Mouse (Mus musculus): ENCODE data around the gene Klhl36. TPM values are rescaled to one million over a fixed set of nuclear protein-coding genes. Genes with fewer than 3 reads are reported as not detected.

The Klhl36 gene
- polyA plus RNA-seq (2016; fragmentation: Nextera tagmentation; extraction: Ambion mirVana): 11.0 and 12.5 TPM in 2 replicates

- Histone ChIP-seq H3K4me3 (peak within 1 kb of the TSS; percentile 62), H3K4me1 (peaks cover 11% of the 10 kb centered on the region; the same call in 1 of the 2 replicates), H3K9me3 (no peaks in the 10 kb centered on the region), H3K27me3 (peaks cover 11% of the 10 kb centered on the region), H3K4me2 (replicated peaks) (peak within 1 kb of the TSS; percentile 80), H3K9ac (peak within 1 kb of the TSS; percentile 68), H3K27ac (peak within 1 kb of the TSS; percentile 32; the same call in 1 of the 2 replicates), H3K36me3 (no peaks in the 10 kb centered on the region)
- WGBS: under 1% methylated on average over 34 of the region's 35 CpGs
- peak; percentile 97 for ATAC-seq (ENCODE audit: insufficient number of reproducible peaks, insufficient read depth, low FRiP score, low TSS enrichment)
Observed at GRCm38 (mm10) chr8:119861706-119862389, at the start of gene Klhl36. Gene Klhl36, plus strand, starts transcription at chr8:119862266.

- Histone ChIP-seq H3K4me2 (replicated peaks) (no peak overlapping the region), H3K9me3 (no peaks in the 10 kb centered on the region), H3K27me3 (no peaks in the 10 kb centered on the region), H3K27ac (peak overlapping the region; percentile 50; the same call in 1 of the 2 replicates), H3K9ac (no peak overlapping the region), H3K4me1 (peaks cover 19% of the 10 kb centered on the region), H3K4me3 (no peak overlapping the region), H3K36me3 (peaks cover 21% of the 10 kb centered on the region)
- 73% methylated on average over 12 of the region's 12 CpGs for WGBS
- no peak for ATAC-seq (ENCODE audit: insufficient number of reproducible peaks, insufficient read depth, low FRiP score, low TSS enrichment)
Observed at GRCm38 (mm10) chr8:119812650-119813431, 49.2 kb upstream of the Klhl36 start.

GRCm38 (mm10) chr8:119816219-119816618 lies 45.8 kb upstream of the Klhl36 start:
- WGBS: 70% methylated on average over 6 of the region's 6 CpGs
- Histone ChIP-seq H3K27ac (no peak overlapping the region), H3K4me3 (no peak overlapping the region), H3K9me3 (no peaks in the 10 kb centered on the region), H3K4me2 (replicated peaks) (no peak overlapping the region), H3K9ac (no peak overlapping the region), H3K4me1 (peaks cover 19% of the 10 kb centered on the region), H3K36me3 (peaks cover 9% of the 10 kb centered on the region), H3K27me3 (no peaks in the 10 kb centered on the region)
- ATAC-seq (ENCODE audit: insufficient number of reproducible peaks, insufficient read depth, low FRiP score, low TSS enrichment): no peak

- WGBS: 26% methylated on average over 12 of the region's 12 CpGs
- peaks cover 15% of the 10 kb centered on the region for H3K4me1 ChIP-seq
- H3K27me3 ChIP-seq: no peaks in the 10 kb centered on the region
- ATAC-seq (ENCODE audit: insufficient number of reproducible peaks, insufficient read depth, low FRiP score, low TSS enrichment): no peak
- peaks cover 11% of the 10 kb centered on the region for H3K36me3 ChIP-seq
- H3K4me2 ChIP-seq (replicated peaks): no peak overlapping the region
- no peak overlapping the region for H3K4me3 ChIP-seq
- H3K9ac ChIP-seq: no peak overlapping the region
- H3K27ac ChIP-seq: no peak overlapping the region
- no peaks in the 10 kb centered on the region for H3K9me3 ChIP-seq
Observed at GRCm38 (mm10) chr8:119817446-119817845, 44.6 kb upstream of the Klhl36 start.

- no peak overlapping the region for H3K4me3 ChIP-seq
- H3K27ac ChIP-seq: no peak overlapping the region
- no peaks in the 10 kb centered on the region for H3K4me1 ChIP-seq
- peaks cover 11% of the 10 kb centered on the region for H3K36me3 ChIP-seq
- ATAC-seq (ENCODE audit: insufficient number of reproducible peaks, insufficient read depth, low FRiP score, low TSS enrichment): no peak
- 80% methylated on average over 7 of the region's 7 CpGs for WGBS
- H3K9me3 ChIP-seq: no peaks in the 10 kb centered on the region
- H3K27me3 ChIP-seq: no peaks in the 10 kb centered on the region
- no peak overlapping the region for H3K4me2 ChIP-seq (replicated peaks)
- no peak overlapping the region for H3K9ac ChIP-seq
Observed at GRCm38 (mm10) chr8:119819316-119819715, 42.8 kb upstream of the Klhl36 start.

GRCm38 (mm10) chr8:119819976-119820375 lies 42.1 kb upstream of the Klhl36 start:
- peaks cover 4% of the 10 kb centered on the region; the same call in 1 of the 2 replicates for H3K4me1 ChIP-seq
- H3K36me3 ChIP-seq: peaks cover 11% of the 10 kb centered on the region
- no peak overlapping the region for H3K9ac ChIP-seq
- H3K4me3 ChIP-seq: no peak overlapping the region
- 90% methylated on average over 8 of the region's 8 CpGs for WGBS
- no peaks in the 10 kb centered on the region for H3K27me3 ChIP-seq
- no peaks in the 10 kb centered on the region for H3K9me3 ChIP-seq
- no peak overlapping the region for H3K4me2 ChIP-seq (replicated peaks)
- no peak overlapping the region; the same call in 1 of the 2 replicates for H3K27ac ChIP-seq
- no peak for ATAC-seq (ENCODE audit: insufficient number of reproducible peaks, insufficient read depth, low FRiP score, low TSS enrichment)

- WGBS: 91% methylated on average over 6 of the region's 6 CpGs
- Histone ChIP-seq H3K9me3 (no peaks in the 10 kb centered on the region), H3K27me3 (no peaks in the 10 kb centered on the region), H3K36me3 (peaks cover 7% of the 10 kb centered on the region), H3K4me3 (no peak overlapping the region), H3K9ac (no peak overlapping the region), H3K4me2 (replicated peaks) (no peak overlapping the region), H3K27ac (no peak overlapping the region), H3K4me1 (peaks cover 7% of the 10 kb centered on the region; the same call in 1 of the 2 replicates)
- ATAC-seq (ENCODE audit: insufficient number of reproducible peaks, insufficient read depth, low FRiP score, low TSS enrichment): no peak
Observed at GRCm38 (mm10) chr8:119821691-119822090, 40.4 kb upstream of the Klhl36 start.

- no peaks in the 10 kb centered on the region for H3K9me3 ChIP-seq
- no peaks in the 10 kb centered on the region for H3K27me3 ChIP-seq
- peaks cover 12% of the 10 kb centered on the region for H3K4me1 ChIP-seq
- H3K4me2 ChIP-seq (replicated peaks): no peak overlapping the region
- H3K4me3 ChIP-seq: no peak overlapping the region
- H3K36me3 ChIP-seq: peaks cover 7% of the 10 kb centered on the region
- no peak for ATAC-seq (ENCODE audit: insufficient number of reproducible peaks, insufficient read depth, low FRiP score, low TSS enrichment)
- no peak overlapping the region for H3K27ac ChIP-seq
- WGBS: 88% methylated on average over 9 of the region's 9 CpGs
- no peak overlapping the region for H3K9ac ChIP-seq
Observed at GRCm38 (mm10) chr8:119823278-119823677, 38.8 kb upstream of the Klhl36 start.

GRCm38 (mm10) chr8:119824100-119824499 lies 38.0 kb upstream of the Klhl36 start:
- H3K36me3 ChIP-seq: peaks cover 7% of the 10 kb centered on the region
- H3K9me3 ChIP-seq: no peaks in the 10 kb centered on the region
- no peaks in the 10 kb centered on the region for H3K27me3 ChIP-seq
- H3K27ac ChIP-seq: no peak overlapping the region
- WGBS: 75% methylated on average over 4 of the region's 4 CpGs
- no peak overlapping the region for H3K4me2 ChIP-seq (replicated peaks)
- H3K9ac ChIP-seq: no peak overlapping the region
- H3K4me3 ChIP-seq: no peak overlapping the region
- peaks cover 19% of the 10 kb centered on the region for H3K4me1 ChIP-seq
- ATAC-seq (ENCODE audit: insufficient number of reproducible peaks, insufficient read depth, low FRiP score, low TSS enrichment): 0 out of 2 replicates have a peak, but pooled peaks have one; percentile 18

GRCm38 (mm10) chr8:119824809-119825273 lies 37.2 kb upstream of the Klhl36 start:
- Histone ChIP-seq H3K4me2 (replicated peaks) (no peak overlapping the region), H3K9me3 (no peaks in the 10 kb centered on the region), H3K27me3 (no peaks in the 10 kb centered on the region), H3K27ac (0 out of 2 replicates have a peak overlapping the region, but pooled peaks have one; percentile 30), H3K36me3 (peaks cover 7% of the 10 kb centered on the region; the same call in 1 of the 2 replicates), H3K4me1 (peaks cover 27% of the 10 kb centered on the region), H3K9ac (no peak overlapping the region), H3K4me3 (no peak overlapping the region)
- WGBS: 80% methylated on average over 11 of the region's 11 CpGs
- no peak for ATAC-seq (ENCODE audit: insufficient number of reproducible peaks, insufficient read depth, low FRiP score, low TSS enrichment)

- no peak for ATAC-seq (ENCODE audit: insufficient number of reproducible peaks, insufficient read depth, low FRiP score, low TSS enrichment)
- Histone ChIP-seq H3K9me3 (no peaks in the 10 kb centered on the region), H3K9ac (no peak overlapping the region), H3K4me3 (no peak overlapping the region), H3K36me3 (peaks cover 3% of the 10 kb centered on the region; the same call in 1 of the 2 replicates), H3K4me1 (peaks cover 40% of the 10 kb centered on the region), H3K4me2 (replicated peaks) (no peak overlapping the region), H3K27ac (no peak overlapping the region), H3K27me3 (no peaks in the 10 kb centered on the region)
- WGBS: 85% methylated on average over 19 of the region's 19 CpGs
Observed at GRCm38 (mm10) chr8:119825950-119826730, 35.9 kb upstream of the Klhl36 start.

All from embryonic facial prominence, embryonic 12.5 days (tissue).